Mouse (Mus musculus): Measurements from ENCODE around the gene Pik3cg.

GRCm38 (mm10) chr12:32220387-32220786 lies 11.9 kb upstream of the Pik3cg start:
- TF ChIP-seq EP300 (IDR thresholded peaks at IDR 0.05; ENCODE audit: insufficient read depth, low read depth, low read length), result no peak
- TF ChIP-seq POLR2A (IDR thresholded peaks at IDR 0.05; ENCODE audit: insufficient read depth, low read depth, low read length), result no peak

All from heart, adult 2 months (tissue).